Mouse (Mus musculus) right cerebral cortex, postnatal 4 days (tissue): ENCODE measurements around the gene Pik3cb.

Experiments used
- DNase-seq: peaks from one replicate; pipeline ENCODE4 v3.0.0-alpha.2; 2022

The Pik3cb gene

GRCm38 (mm10) chr9:99081308-99081707 is 59.1 kb downstream of the Pik3cb start:
- DNase-seq = no peak

GRCm38 (mm10) chr9:99080657-99081056 is 59.8 kb downstream of the Pik3cb start:
- no peak for DNase-seq

DNA sequence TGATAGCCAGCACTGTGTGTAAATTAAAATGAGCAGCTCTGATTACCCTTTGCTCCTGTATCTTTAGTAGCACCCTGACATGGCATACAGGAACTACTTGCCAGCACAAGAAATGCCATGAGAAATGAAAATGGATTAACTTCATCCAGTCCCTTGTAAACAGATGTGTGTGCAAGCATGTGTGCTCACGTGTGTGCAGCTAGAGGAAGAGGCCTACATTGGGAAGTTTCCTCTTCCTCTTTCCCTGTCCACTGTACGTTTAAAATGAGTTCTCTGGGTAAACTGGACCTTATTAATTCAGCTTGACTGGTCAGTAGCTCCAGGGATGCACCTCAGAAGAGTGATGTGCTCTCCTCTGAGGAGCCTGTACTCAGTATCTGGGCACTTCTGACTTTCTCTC is 66.0 kb downstream of the Pik3cb start:
- DNase-seq = no peak

DNA sequence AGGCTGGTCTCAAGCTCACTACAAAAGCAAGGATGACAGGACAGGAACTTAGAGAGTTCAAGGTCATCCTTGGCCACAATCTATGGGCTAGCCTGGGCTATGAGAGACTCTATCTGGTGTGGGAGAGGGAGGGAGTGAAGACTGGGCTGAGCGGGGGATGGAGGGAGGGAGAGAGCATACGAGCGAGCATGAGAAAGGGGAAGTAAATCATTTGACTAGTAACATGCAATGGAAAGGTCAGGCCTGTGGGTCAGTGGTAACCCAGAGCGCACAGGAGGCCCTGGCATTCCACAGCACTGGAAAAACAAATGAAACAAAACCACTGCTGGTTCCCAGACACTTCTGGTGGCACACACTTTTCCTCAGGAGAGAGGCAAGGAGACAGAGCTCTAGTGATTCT is 67.9 kb downstream of the Pik3cb start:
- DNase-seq = no peak

- DNase-seq = no peak
Measured at GRCm38 (mm10) chr9:99065311-99065710, 75.1 kb downstream of the Pik3cb start.

DNA sequence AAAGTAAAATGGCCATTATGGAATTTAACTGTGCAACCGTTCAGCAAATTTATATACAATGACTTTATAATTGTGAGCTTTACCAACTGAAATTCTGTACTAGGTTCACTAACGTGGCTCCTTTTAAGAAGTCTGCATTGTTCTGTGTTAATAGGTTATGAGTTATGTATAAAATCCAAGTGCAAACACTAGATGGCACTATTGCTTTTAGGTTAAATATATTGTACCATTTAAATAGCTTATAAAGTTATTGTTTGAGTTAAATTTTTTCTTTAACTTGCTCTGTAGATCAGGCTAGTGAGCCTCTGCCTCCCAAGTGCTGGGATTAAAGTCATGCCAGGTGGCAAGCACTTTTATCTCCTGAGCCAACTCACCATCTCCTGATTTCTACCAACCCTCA is 76.2 kb downstream of the Pik3cb start:
- DNase-seq = no peak

DNA sequence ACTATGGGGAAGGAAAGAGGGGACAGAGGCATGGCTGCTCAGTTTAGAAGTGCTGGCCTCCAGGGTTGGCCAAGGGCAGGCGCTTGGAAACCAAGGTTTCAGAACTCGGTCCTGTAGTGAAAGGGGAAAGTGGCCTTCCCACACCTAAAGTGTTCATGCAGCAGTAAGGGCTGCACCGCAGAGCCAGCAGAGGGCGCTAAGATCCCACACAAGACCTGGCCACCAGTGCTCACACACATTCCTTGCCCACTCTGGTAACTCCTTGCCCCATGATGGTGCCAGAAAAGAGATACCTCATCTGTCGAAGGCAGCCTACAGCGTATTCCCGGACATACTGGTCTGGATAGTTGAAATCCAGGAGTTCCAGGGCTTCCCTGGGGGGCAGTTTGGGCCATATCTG is 77.9 kb downstream of the Pik3cb start:
- DNase-seq = peak; percentile 88

DNA sequence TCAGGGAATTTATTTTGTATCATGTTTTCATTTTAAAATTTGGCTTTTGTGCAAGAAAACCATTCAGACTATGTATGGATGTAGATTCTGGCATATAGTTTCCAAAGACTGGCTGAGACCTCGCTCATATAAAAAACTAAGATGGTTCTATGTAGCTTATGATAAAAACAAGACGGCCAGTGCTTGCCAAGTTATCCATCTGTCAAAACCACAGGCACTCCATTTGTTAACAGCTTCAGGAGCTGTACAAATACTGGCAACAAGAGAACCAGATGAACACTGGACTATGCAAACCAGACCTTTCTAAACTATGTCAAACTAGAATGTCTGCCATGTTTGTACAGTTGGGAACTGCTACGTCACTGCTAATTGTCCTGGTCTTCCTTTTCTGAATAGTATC is 82.7 kb downstream of the Pik3cb start:
- no peak for DNase-seq

DNA sequence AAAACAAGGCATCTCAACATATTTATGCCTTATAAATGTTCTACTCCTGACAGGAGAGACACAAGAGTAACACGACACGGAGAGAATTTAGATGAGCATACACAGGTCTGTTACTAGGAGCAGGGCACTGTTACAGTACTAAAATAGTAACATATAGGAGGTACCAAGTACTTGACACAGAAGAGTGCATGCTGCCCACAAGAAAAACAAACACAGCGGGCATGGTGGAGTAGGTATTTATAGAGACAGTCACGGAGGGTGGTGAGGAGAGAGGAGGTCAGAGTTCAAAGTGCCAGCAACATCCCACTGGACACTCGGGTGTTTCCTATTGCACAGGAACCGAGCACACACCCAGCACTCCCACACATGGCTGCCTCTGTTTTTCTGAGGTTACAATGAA is 90.7 kb downstream of the Pik3cb start:
- DNase-seq = no peak

DNA sequence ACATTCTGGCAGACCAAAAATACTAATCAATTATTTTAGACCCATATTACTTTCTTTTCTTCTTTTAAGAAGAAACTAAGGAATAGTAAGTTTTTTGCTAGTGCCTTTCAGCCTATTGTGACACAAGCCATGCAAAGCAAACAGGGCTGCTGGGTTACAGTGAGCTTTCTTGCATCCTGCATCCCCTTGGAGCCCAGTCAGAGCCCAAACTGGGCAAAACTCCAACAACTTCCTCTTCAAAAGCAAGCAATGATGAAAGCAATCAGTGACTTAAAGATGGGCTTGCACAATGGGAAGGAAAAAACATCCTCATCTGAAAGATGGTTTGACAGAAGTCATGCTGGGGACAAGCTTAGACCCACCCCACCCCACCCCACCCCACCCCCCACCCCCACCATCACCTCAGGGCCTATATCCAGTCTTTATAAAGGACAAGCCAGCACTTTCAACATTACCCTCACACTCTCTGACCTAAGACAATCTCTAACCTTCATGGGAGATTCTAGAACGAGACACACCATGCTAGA is 91.6 kb downstream of the Pik3cb start:
- DNase-seq = no peak

DNA sequence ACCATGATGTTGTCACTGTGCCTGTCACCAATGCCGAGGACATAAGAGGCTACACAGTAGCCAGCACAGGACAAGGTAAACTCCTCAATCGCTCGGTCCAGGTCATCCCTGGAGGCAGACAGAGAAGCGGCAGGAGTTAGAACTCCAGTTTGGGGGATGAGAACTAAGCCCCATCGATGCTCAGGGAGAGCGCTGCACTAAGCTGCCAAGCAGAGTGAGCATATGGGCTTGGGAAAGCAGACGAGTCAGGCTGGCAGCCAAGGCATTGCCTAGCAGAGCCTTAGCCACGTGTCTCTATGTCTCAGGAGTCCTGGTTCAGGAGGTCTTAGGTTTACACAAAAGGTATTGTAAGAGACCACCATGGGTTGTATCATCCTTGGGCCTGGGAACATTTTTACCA is 95.7 kb downstream of the Pik3cb start:
- DNase-seq = peak; percentile 41

DNA sequence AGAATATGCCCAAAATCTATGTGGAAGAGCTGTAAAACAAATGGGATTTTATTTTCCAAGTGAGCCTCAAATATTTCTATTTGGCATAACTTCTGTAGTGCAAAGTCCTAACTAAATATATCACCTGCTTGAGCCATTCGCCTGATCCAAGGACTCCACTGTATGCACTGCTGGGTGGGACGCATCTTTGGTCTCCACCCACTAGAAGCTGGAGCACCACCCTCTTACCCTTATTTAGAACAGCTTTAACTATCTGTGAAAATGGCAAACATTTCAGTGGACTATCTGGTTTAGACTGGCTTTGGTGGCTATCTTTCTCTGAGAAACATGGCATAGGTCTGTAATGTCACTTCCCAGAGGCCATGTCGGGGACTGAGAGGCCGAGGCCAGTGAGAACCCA is 97.8 kb downstream of the Pik3cb start:
- no peak for DNase-seq

DNA sequence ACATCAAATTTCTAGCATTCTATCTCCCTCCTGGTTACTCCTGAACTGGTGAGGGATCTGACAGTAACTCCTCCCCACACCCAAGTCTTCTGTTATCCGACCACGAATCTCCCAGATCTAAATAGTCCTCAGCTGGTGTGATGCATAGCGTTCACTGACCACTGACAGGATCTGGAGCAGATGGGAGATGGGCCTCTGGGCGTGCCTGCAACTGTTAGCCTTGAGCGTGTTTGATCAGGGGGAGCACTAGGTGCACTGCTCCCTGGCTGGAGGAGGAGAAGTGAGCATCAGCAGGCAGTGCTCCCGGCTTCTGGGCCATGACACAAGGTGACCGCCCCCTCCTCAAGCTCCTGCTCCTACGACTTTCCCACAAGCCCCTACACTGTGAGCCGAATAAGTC is 98.4 kb downstream of the Pik3cb start:
- DNase-seq = no peak

- DNase-seq = no peak
Measured at GRCm38 (mm10) chr9:99035575-99035974, 104.8 kb downstream of the Pik3cb start, which contains the start of gene Gm1123. Gene Gm1123, minus strand, starts transcription at chr9:99035715.

DNA sequence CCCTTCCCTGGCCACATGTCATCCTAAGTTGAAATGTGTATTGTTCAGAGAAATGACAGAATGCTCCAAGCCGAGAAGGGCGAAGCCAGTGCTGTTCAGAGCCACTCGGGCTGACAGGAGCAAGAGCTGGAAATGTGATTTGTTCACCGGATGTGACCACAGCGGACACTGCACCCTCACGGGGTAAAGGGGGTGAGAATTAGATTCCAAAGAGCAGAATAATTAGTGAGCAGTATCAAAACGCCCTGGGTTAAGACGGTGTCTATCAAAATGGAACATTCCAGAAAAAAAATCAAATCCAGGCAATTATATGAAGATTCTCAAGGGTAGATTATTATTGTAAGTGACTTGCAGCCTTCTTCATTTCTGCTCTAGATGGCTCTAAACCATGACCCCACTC is 106.3 kb downstream of the Pik3cb start:
- no peak for DNase-seq

- no peak for DNase-seq
Measured at GRCm38 (mm10) chr9:99032031-99032430, 108.4 kb downstream of the Pik3cb start.

DNA sequence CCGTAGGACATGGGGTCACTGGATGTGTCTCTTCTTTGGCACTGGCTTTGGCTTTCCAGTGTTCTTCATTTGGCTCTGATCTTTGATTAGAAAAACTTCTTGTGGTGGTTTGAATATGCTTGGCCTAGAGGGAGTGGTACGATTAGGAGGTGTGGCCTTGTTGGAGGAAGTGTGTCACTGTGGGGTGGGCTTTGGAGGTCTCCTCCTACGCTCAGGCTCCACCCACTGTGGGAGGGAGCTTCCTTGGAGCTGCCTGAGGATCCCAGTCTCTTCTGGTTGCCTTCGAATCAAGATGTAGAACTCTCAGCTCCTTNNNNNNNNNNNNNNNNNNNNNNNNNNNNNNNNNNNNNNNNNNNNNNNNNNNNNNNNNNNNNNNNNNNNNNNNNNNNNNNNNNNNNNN is 118.7 kb downstream of the Pik3cb start:
- DNase-seq = no peak

GRCm38 (mm10) chr9:99021166-99021565 is 119.3 kb downstream of the Pik3cb start:
- no peak for DNase-seq

DNA sequence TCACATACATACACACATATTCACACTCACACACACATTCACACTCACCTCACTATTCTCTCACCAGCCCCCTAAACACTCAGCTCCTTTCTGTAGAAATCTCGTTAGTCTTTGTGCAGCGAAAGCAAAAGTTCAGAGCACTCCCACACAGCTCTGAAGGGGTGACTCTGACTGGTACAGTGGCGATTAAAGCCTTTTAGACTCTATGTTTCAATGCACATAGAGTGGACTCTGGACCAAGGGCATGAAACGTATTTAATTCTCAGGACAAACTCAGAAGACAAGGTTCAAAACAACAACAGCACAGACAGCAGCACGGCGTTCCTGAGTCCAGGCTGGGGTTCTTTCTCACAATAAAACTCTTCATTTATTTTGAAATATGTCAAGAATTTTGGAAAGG is 122.7 kb downstream of the Pik3cb start:
- no peak for DNase-seq

GRCm38 (mm10) chr9:99016759-99017158 is 123.7 kb downstream of the Pik3cb start:
- peak; percentile 16 for DNase-seq

- DNase-seq = no peak
Measured at GRCm38 (mm10) chr9:99016301-99016700, 124.1 kb downstream of the Pik3cb start.

GRCm38 (mm10) chr9:99009898-99010199 is 130.6 kb downstream of the Pik3cb start:
- no peak for DNase-seq

DNA sequence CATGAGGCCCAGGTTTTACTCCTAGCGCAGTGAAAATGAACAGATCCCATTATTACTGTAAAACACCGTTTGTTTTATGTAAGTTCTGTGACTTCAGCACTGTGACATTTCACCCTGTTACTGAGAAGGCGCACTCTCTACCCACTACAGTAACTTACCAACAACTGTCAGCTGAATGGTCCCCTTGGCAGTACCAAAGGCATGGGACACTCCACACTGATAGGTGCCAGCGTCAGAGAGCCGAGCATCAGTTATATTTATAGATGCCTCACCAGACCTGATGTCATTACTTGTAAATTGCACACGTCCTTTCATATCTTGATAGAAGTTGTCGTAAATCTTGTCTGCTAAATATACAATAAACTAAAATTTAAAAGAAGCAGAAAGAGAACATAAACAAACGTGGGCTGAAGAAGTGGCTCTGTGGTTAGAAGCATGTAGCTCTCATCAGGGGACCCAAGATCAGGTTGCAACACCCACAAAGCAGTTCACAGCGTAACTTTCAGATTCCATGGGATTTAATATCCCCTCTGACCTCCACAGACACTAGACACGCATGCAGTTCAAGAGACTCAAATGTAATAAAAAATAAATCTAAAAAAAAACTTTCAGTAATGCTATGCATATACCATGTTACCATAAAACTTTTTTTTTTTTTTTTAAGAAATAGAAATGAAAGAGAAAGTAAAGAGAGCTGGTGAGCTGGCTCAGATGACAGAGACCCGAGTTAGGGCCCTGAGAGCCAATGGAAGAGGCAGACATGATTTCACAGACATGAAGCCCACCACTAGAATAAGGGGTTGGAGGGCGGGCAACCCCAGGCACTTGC is 131.1 kb downstream of the Pik3cb start:
- DNase-seq = no peak

DNA sequence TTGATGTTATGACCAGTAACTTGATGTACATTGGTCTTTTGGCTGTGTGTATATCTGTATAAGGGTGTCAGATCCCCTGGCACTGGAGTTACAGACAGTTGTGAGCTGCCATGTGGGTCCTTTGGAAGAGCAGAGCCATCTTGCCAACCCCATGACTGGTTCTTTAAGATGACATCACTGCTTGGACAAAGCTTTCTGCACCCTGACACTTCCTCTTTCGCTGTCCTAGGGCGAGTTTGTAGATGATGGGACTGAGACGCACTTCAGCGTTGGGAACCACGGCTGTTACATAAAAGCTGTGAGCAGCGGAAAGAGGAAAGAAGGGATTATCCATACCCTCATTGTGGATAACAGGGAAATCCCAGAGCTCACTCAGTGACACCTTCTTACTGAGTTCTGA is 139.1 kb downstream of the Pik3cb start:
- DNase-seq = no peak

- DNase-seq = no peak
Measured at GRCm38 (mm10) chr9:98999881-99000339, 140.5 kb downstream of the Pik3cb start.
